Mouse (Mus musculus) urinary bladder, postnatal 10 days (tissue): Measurements from ENCODE around the gene Serp1.

Experiments
- DNase-seq: peaks from one replicate; pipeline ENCODE4 v3.0.0; 2022; ENCODE audit warnings: low spot score

The Serp1 gene

DNA sequence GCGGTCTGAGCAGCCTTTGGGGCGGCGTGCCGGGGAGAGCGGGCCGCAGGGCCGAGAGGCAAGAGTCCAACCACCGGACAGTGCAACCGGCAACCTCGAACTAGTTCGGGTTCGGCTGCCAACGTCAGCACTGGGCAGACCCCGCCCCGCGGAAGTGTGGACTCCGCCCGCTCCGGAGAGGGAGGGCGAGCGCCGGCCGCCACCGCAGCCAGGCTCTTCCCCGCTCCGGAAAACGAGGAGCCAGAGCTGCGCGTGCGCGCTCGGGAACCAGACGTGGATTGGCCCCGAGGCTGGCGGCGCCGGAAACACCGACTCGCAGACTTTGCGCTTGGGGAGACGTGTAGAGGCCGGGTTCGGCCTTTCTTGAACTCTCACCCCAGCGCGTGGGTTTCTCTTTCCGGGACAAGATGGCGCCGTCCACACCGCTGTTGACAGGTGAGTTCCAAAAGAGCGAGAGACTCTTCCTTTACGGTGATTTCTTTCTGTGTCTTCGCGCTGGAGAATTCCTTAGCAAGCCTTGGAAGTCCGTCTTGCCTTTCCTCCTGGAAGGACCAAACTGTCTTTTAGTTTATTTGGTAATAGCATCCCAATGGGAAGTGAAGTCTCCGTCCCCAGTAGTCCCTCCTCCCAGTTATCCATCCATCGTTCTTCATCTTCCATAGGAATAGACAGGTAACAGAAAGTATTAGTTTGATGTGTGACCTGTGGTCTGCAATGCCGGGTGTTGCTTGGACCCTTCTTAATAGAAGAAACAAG, at the start of gene Serp1, which contains the start of gene Eif2a:
Gene Serp1 (minus strand): TSS at position 241 of the 756 bp plus-strand sequence.
Gene Eif2a (plus strand): TSS at position 170 of the 756 bp plus-strand sequence.
- DNase-seq, result peak; percentile 92

DNA sequence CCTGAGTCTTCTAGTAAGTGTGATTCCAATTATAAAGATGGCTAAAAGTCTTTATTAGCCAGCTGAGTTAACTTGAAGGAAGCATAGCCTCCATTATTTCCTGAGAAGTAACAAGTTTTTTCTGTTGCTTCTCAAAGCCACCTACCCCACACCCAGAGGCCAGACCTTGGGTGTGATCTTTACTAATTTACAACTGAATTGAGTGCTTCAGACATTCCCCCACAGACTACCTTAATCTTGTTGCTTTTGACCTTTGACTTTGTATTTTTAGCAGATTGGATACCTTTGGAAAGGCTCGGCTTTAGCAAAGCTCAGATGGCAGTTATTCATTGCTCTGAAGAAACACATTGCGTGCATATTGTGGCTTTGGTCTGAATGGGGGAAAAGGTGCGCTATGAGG, 45.1 kb upstream of the Serp1 start:
- no peak for DNase-seq

DNA sequence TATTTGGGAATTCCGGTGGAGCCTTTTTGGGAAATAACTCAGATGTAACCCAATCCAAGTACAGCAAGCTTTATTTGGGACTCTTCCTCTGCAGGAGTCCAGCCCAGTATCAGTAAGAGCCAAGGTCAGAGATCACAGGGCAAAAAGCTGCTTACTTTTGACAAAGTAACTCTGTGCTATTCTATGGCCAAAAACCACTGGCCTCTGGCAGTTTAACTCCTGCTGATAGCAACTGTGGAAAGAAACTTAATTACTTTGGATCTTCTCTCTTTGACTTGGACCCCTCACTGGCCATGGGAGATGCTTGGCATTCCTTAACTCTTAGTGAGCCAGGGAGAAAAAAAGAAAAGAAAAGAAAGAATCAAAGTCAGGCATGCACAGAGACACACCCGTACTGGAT, 35.7 kb upstream of the Serp1 start:
- no peak for DNase-seq

DNA sequence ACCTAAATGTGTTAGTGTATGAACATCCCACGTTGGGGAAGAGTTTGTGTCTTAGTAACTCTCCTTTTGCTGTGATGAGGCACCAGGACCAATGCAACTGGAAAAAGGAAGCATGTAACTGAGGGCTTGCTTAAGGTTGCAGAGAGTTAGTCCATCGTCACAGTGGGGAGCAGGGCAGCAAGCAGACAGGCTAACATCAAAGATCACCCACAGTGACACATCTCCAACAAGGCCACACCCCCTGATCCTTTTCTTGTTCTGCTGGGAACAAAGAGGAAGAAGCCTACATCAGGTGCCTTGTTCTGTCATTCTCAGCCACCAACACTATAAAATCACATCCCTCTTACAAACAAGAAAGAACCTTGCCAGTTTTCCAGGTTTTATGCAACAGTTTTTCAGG, 34.2 kb upstream of the Serp1 start:
- DNase-seq, result no peak

DNA sequence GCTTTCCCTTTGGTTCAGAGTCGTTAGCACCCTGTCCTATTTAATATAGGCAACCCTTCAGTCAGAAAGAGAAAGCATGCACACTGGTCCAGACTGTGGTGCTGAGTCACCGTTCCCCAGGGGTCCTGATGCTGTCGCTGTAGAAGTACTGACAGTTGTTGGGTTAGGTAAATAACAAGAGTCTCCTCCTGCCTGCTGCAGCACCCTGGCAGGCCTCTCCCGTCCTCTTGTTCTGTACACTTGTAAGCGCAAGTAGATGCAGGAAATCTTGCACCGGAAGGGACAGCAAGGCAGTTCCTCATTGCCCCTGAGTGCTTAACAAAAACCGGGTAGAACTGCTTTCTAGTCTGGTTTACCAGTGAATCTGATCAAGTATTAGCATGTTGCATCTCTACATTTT, 31.0 kb upstream of the Serp1 start:
- no peak for DNase-seq

DNA sequence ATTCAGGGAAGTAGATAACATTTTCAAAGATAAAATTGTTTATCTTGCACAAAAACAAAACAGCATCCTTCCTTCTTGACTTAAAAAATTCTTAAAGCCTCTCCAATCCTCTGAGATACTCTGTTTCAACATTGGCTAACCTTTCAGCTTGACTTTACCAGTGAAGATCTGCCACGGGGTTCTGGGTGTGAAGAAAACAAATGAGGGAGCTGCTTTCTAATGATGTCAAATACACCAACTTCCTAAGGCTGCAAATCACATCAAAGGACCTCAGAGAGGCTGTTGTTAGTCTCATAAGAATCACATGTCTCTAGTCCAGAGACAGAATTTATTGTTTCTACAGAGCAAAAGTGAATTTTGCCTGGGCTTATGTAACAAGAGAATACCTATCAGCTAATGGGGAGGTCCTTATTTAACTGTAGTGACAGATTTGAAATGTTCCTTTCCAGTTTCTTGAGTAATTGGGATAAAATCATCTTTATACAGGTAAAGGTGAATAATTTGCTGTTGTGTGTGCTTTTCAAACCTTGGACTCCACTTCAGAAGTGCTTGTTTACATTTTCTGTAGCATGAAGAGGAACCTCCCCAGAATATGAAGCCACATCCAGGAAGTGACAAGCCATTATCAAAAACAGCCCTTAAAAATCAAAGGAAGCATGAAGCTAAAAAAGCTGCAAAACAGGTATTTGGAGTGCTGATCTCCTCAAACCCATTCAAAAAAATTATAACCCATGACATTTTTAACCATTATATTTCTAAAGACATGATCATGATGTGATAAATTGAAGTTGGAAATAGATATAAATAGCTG, 26.5 kb upstream of the Serp1 start:
- no peak for DNase-seq

DNA sequence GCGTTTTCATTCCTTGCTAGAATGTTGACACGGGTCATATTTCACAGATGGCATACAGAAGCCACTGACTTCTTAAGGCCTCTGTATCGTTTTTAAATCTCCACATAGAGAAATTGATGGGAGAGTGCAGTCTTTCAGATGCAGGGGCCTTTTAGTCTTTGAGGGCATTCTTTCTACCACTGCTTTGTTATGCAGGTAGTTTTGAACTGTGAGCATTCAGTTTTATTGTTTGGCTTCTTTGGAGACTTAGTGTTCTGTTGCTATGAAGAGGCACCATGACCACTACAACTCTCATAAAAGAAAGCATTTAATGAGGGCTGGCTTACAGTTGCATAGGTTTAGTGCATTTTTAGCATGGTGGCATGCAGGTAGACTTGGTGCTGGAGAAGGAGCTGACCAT, 10.9 kb upstream of the Serp1 start:
- no peak for DNase-seq

DNA sequence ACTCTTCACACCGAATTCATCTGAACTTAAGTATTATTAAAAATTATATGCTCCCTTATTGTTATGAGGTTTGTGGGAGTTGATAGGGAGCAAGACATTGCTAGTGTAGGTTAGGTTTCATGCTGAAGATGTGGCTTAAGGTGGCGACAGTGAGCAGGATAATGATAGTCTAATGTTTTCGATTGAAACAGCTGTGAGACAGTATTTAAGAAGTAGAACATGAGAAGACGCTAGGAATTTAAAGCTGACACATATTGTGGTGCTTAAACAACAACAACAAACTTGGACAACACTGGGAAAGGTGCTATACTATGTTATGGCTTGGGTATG, 681 bp upstream of the Serp1 start:
- DNase-seq, result no peak

DNA sequence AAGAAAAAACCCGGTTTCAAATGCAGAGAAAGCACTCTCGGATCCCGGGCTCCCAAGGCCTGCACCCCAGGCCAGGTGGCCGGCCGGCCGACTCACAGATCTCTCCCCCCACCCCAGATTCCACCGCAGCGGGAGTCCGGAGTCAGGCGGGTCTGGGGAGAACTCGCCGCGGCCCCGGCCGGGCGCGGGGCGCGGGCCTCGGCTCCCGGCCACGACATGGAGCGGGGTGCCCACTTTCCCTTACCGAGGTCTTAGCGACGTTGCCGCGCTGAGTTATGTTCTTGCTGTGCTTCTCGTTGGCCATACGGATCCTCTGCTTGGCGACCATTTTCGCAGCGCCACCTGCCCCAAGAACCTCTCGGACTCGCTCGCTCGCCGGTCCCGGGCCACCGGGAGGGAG, 526 bp downstream of the Serp1 start:
- no peak for DNase-seq

DNA sequence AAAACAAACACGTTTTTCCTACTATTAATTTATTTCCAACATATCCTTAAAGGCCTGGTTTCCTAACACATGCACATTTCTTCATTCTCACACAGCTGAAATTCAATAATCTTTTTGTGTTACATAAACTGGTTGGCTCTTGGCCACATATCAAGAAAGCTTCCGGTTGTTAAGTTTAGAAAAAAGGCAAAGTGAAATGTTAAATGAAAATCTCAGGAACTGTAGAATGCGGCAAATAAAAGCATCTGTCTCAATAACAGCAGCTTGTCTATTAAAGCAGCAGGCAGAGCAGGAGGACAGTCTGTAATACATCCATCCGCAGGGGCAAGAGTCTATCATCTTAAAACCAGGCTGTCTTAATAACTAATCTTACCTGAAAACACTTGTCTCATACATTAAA, 1.4 kb downstream of the Serp1 start:
- no peak for DNase-seq

DNA sequence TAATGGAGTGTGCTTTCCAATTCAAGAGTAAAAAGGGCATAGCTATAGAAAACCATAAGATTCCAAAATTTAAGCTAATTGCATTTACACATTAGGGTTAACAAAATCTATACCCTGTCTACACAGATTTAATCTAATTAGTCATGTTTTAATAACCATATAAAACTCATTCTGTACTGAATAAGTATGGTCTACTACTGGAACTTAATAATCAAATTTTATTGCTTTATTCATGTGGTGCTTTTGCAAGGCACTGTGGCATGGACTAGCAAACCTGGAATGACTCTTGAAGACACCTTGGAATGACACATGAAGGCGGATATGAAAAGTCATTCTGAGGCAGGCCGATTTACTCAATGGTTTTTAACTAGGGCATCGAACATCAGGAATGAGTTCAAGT, 2.3 kb downstream of the Serp1 start:
- no peak for DNase-seq

DNA sequence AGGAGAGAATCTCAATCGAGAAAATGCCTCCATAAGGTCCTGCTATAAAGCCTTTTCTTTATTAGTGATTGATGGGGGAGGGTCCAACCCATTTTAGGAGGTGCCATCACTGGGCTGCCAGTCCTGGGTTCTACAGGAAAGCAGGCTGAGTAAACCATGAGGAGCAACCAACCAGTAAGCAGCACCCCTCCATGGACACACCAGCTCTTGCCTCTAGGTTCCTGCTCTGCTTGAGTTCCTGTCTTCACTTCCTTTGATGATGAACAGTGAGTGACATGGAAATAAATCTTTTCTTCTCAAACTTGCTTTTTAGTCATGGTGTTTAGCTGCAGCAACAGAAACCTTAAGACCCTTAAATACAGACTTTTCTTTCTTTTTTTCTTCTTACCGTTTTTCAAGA, 4.3 kb downstream of the Serp1 start:
- no peak for DNase-seq

DNA sequence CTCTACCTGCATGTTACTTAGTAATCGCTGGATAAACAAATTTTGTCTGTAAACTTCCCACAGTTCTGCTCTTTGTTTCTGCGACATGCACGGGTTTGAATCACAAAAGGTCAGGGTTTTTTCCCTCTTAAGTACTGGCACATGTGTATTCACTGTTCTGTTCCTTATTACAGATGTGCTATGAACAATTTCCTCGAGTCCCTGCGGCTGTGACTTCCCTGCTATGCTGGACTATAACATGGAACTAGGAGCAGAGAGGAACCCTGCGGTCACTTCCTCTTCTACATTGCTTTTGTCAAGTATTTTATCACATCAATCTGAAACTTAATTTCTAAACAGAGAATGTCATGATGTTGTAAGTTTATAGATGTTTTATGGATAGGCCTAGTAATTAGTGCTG, 5.4 kb downstream of the Serp1 start:
- no peak for DNase-seq

DNA sequence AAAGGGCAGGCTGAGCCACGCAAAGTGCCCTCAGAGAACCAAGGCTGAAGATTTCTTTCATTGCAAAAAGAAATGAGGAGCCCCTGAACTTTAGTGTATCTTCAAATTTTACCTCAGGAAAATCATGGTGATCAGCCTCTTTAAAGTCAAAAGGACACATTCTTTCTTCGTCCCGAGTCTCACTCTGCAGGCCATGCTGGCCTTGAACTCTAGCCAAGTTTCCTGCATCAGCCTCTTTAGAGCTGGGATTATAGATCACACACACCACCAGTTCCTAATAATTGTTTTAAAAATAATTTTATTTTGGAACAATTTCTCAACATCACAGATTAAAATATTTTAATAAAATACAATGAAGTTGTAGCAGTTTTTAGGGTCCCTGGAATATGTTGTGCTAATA, 6.2 kb downstream of the Serp1 start:
- DNase-seq, result no peak

DNA sequence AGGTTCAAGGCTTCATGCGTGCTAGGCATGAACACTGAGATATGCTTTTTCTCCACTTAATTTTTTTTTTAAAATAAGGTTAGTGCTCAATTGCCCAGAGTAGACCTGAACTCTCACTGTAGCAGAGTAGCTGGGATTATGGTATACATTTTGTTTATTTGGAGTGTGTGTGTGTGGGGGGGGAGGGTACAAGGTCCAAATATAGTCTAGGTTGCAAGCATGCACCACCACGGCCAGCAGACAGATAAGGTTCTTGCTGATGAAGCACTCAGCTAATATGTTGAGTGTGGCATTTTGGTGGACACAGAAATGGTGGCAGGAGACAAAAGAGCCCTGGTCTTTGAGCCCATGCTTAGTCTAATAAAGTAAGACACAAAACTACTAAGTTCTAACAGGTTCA, 6.7 kb downstream of the Serp1 start:
- no peak for DNase-seq

DNA sequence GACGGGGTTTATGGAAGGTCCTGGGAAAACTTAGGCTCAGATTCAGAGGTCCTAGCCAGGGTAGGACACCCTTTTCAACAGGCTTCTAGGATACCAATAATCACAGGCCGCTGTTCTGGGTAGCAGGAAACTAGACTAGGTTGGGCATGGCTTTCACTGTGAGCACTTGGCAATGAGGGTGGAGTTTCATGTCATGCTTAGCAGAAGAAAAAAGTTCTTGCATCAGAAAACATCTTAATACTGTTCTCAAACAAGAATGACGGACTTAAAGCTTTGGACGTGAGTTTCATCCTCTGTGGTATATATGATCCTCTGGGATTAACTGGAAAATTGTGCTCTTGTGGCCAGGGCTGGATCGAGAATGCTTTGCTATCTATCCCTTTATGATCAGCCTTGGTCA, 7.9 kb downstream of the Serp1 start:
- no peak for DNase-seq

DNA sequence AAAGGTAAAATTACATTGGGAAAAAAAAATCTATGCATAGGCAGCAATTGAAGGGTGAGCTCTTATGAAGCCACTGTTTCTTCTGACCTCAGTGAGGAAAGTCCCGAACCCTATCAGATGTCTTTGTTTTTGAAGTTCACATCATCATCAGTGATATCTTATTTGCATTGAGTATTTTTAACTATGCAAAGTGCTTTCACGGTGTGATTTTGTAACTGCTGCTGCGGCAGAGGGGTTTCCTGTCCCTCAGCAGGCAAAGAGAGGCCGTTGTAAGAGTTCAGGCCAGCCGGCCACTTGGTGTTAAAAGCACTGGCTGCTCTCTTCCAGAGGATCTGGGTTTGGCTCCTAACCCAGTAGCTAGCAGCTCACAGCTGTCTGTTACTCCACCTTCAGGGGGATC, 8.4 kb downstream of the Serp1 start:
- DNase-seq, result no peak

DNA sequence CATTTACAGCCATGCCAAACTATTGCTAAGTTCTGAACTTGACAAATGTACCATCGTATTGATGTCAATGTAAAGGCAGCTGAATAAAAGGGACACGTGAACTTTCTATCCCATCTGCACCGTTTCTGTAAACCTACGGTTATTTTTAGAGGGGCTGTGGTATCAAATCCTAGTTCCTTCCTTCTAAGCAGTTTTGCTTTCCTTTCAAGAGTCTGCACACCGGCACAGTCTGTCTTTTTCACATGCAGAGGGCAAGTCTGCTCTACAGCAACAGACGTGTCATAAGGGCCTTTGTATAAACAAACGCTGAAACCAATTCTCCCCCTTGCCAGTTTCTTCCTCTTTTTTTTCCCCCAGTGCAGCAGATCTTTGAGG, 9.1 kb downstream of the Serp1 start:
- no peak for DNase-seq

DNA sequence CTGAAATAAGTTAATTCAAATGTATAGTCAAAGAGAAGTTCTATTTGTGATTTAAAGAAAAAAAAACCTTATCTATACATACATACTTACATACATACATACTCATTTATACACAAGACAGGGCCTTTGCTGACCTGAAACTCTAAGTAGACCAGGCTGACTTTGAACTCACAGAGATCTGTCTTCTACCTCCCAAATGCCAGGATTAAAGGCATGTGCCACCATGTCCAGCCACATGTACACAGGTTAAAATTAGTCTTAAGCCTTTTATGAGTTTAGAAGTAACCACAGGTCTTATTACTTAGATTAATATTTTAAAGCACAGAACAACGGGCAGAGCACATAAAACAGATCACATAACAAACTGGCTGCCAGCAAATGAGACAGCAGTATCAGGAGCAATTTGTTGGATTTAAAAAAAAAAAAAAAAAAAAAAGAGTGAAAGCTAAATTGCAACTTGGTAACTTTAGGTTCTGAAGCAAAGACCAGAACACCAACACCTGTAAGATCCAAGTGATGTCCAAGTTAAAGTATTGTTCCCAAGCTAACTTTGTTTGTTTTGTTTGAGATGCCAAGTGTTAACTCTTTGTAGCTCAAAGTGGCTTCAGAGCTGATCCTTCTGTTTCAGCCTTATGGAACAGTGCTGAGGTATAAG, 9.6 kb downstream of the Serp1 start:
- DNase-seq, result no peak

DNA sequence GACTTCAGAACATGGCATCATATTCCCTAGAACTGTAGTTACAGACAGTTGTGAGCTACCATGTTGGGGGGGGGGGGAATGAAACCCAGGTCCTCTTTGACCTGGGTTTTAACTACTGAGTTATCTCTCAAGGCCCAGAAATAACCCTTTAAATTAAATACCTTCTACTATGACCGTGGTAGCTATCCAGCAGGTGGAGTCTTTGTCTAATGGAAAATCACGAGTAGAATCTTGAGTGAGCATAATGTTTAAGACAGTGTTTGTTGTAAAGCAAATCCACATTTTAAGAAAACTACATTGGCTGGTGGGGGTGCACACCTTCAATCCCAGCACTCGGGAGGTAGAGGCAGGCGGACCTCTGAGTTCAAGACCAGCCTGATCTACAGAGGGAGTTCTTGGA, 12.2 kb downstream of the Serp1 start:
- no peak for DNase-seq

DNA sequence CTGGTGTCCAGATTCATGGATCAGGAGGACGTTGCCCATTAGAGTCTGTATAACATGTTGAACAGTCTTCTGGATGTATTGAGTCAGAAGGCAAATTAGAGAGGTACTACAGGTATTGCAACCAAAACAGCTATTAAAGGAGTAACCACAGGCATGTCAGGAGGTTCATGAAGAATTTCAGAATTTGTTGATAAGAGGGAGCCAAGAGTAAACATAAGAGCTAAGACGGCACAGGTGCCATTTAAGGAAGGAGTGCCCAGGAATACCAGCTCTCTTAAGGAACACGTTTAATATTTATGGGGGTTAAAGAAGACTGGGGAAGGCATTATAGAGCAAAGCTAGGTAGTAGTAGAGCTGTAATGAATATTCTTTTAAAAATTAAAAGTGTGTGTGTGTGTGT, 13.0 kb downstream of the Serp1 start:
- no peak for DNase-seq

DNA sequence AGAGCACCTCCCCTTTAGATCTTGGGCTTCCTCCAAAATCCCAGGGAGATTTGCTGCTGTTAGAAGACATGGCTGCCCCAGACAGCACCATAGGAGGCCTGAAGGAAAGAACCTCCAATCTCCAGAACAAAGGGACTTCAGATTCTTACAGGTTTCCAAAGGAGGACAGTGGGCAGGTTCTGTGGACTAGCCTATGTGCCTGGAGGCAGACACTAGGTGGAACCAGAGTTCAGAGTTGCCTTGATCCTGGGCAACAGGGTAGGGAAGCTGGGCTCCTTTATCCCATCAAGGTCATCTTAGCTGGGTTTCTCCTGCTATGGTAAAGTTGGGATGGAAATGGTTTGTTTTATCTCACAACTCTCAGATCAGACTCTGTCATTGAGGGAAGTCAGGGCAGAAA, 14.1 kb downstream of the Serp1 start:
- DNase-seq, result no peak

DNA sequence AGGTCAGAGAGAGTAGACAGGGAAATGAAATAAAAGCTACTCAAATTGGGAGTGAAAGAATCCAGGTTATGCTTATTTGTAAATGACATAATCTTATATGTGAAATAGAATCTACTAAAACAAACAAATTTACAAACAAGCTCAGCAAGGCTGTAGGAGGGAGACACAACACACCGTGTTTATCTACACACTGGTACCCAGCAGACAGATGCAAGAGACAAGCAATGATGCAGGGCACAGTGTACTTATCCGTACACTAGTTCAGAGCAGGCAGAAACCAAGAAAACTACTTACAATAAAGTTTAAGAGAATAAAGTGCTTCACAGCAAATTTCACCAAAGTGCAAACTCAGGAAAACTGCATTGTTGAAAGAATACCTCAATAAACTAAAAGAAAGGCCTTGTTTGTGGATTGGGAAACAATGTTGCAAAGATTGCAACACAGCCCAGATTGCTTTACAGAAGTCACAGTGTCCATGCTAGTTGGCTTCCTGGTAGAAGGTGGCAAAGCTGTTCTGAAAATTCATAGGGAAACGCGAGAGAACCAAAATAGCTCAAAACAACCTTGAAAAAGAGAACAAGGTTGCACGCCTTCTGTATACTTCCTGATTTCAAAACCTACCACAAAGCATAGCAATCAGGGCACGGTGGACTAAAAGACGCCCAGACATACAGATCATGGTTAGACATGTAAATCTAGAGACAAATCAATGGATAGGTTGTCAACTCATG, 17.5 kb downstream of the Serp1 start:
- no peak for DNase-seq
